Mouse (Mus musculus) lung, postnatal 0 days (tissue): ENCODE measurements around the gene Leap2. TPM values are rescaled to one million over a fixed set of nuclear protein-coding genes. Genes with fewer than 3 reads are reported as not detected.
A peak's percentile ranks its signal among the peaks of the same experiment; 100 is the strongest.

Source experiments
- ATAC-seq: fragments of 200-750 bp; cut with Nextera tagmentation; 2 replicates; pipeline ENCODE4 v1.8.0; 2017; ENCODE audit warnings: moderate library complexity
- DNase-seq: peaks from one replicate; pipeline ENCODE4 v3.0.0-alpha.2; 2016; ENCODE audit warnings: low spot score
- H3K27ac ChIP-seq: fragments of 300-500 bp; sonication (generic); 2 replicates; pipeline ENCODE4 v1.5.1; 2014; ENCODE audit warnings: antibody characterized with exemption, mild to moderate bottlenecking, low read length, mixed read lengths
- H3K27me3 ChIP-seq: fragments of 300-500 bp; sonication (generic); replicated peaks from 2 replicates; pipeline ENCODE4 v1.6.1; 2014; ENCODE audit warnings: low read length, mixed read lengths; ENCODE audit not compliant: insufficient read depth
- H3K36me3 ChIP-seq: fragments of 300-500 bp; sonication (generic); 2 replicates; pipeline ENCODE4 v1.6.1; 2014; ENCODE audit warnings: low read length, mixed read lengths; ENCODE audit not compliant: insufficient read depth
- H3K4me1 ChIP-seq: fragments of 300-500 bp; sonication (generic); 2 replicates; pipeline ENCODE4 v1.6.1; 2014; ENCODE audit warnings: antibody characterized with exemption, low read depth, low read length, mixed read lengths; ENCODE audit not compliant: insufficient read depth
- H3K4me2 ChIP-seq: fragments of 300-500 bp; sonication (generic); replicated peaks from 2 replicates; pipeline ENCODE4 v1.6.1; 2014; ENCODE audit warnings: low read depth, mild to moderate bottlenecking, low read length, moderate library complexity, mixed read lengths
- H3K4me3 ChIP-seq: fragments of 300-500 bp; sonication (generic); 2 replicates; pipeline ENCODE4 v1.5.1; 2014; ENCODE audit warnings: low read depth, low read length
- H3K9ac ChIP-seq: fragments of 300-500 bp; sonication (generic); replicated peaks from 2 replicates; pipeline ENCODE4 v1.6.1; 2014; ENCODE audit warnings: low read depth, mild to moderate bottlenecking
- H3K9me3 ChIP-seq: fragments of 300-500 bp; sonication (generic); 2 replicates; pipeline ENCODE4 v1.6.1; 2016; ENCODE audit warnings: low read length, mixed read lengths
- CTCF ChIP-seq: IDR thresholded peaks from 2 replicates; pipeline ENCODE4 v1.5.1; 2016; ENCODE audit warnings: antibody characterized with exemption, mild to moderate bottlenecking
- EP300 ChIP-seq: IDR thresholded peaks from 2 replicates; pipeline ENCODE4 v1.6.1; 2016; ENCODE audit warnings: antibody characterized with exemption, mild to moderate bottlenecking, control low read depth
- WGBS: fragments of 180-500 bp; shearing (Covaris S2); extraction: QIAGEN DNeasy Blood & Tissue Kit; methylation state at CpG from one replicate; pipeline ENCODE4 v1.1.7; 2014; 5-methylcytosine and 5-hydroxymethylcytosine counted together
- polyA plus RNA-seq: library from polyadenylated mRNA; unstranded; fragments of >200 nt; fragmentation: Nextera tagmentation; extraction: Ambion mirVana; gene quantifications from 2 replicates; pipeline ENCODE4 v1.2.1, GENCODE M21; 2015

Leap2 gene
- polyA plus RNA-seq, 1 experiment from 2014 or later = not detected

DNA sequence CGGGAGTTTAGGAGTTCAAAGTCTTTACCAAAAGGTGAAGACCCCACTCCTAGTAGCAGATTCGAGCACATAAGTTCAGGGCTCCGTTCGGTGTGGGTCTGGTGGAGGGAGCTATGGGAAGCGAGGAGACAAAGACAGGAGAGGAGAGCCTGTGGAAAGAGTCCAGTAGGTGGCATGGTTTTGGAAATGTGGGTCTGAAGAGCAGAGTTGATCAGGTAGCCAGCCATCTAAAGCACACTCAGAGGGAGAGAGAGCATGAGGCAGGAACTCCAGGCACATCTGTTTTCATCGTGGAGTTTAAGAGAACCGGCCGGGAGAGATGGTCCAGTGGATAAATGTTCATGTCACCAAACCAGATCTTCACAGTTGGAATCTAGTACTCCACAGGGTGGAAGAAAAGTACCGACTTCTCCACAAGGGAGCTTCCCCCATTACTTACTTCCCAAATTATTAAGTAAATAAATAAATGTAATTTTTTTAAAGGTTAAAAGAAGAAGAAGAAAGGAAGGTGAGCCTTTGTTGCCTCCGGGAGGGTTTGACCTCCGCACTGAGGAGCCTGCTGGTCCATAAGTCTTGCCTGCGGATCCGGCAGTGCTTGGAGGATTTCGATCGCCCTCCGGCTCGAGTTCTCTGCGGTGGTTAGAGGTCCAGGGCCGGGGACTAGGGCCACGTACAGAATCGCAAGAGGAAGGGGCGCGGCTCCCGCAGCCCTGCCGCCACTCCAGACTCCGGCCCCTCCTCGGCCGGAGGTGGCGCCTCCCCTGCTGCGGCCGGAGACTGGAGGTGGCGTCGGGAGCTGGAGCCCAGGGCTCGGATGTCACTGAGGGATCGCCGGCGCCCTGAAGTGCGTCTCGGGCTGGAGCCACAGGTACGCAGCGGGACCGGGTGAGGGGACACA is 33.8 kb upstream of the Leap2 start, which contains the start of the genes Gm10447 and Shroom1:
Gene Gm10447, minus strand, starts transcription at position 637 of the 898 bp plus-strand sequence.
Gene Shroom1, plus strand, starts transcription at position 732 of the 898 bp plus-strand sequence.
- Histone ChIP-seq H3K4me3 (peak within 1 kb of the TSS; percentile 49), H3K27me3 (no peaks in the 10 kb centered on the region), H3K27ac (peak within 1 kb of the TSS; percentile 10; the same call in 1 of the 2 replicates), H3K4me2 (peak within 1 kb of the TSS; percentile 91), H3K4me1 (no peaks in the 10 kb centered on the region), H3K9me3 (no peaks in the 10 kb centered on the region), H3K36me3 (no peaks in the 10 kb centered on the region), H3K9ac (0 out of 2 replicates have a peak within 1 kb of the TSS, but pooled peaks have one; percentile 23)
- WGBS = 3% methylated on average over 42 of the region's 42 CpGs
- ATAC-seq (peak; percentile 95), DNase-seq (peak; percentile 86)
- TF ChIP-seq EP300 = no peak
- peak; percentile 56 for TF ChIP-seq CTCF

DNA sequence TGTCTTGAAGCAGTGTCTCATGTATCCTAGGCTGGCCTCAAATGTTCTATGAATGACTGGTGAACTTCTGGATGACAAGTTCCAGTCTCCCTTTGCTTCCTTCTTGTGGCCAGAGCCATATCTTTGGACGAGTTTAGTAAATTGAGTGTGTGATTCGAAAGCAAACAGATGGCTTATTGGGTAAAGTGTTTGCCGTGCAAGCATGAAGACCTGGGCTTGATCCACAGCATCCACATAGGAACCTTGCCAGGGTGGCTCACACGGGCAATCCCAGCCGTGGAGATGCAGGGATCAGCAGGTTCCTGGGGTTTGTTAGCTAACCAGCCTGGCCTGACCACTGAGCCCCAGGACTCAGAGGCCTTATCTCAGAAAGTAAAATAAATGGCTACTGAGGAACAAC is 30.1 kb upstream of the Leap2 start:
- WGBS = 65% methylated on average over 5 of the region's 5 CpGs
- TF ChIP-seq CTCF = no peak
- TF ChIP-seq EP300 = no peak
- H3K4me1 ChIP-seq = 0 out of 2 replicates have a peak, but pooled peaks cover 2% of the 10 kb centered on the region
- no peak overlapping the region for H3K9ac ChIP-seq
- H3K36me3 ChIP-seq = no peaks in the 10 kb centered on the region
- no peak overlapping the region for H3K27ac ChIP-seq
- ATAC-seq (no peak), DNase-seq (no peak)
- no peaks in the 10 kb centered on the region for H3K9me3 ChIP-seq
- H3K4me2 ChIP-seq = no peak overlapping the region
- no peaks in the 10 kb centered on the region for H3K27me3 ChIP-seq
- H3K4me3 ChIP-seq = no peak overlapping the region

- ATAC-seq (no peak), DNase-seq (no peak)
- 94% methylated on average over 9 of the region's 9 CpGs for WGBS
- Histone ChIP-seq H3K36me3 (no peaks in the 10 kb centered on the region), H3K4me3 (no peak overlapping the region), H3K27me3 (no peaks in the 10 kb centered on the region), H3K4me1 (0 out of 2 replicates have a peak, but pooled peaks cover 2% of the 10 kb centered on the region), H3K4me2 (no peak overlapping the region), H3K27ac (no peak overlapping the region), H3K9me3 (no peaks in the 10 kb centered on the region), H3K9ac (no peak overlapping the region)
- no peak for TF ChIP-seq CTCF
- no peak for TF ChIP-seq EP300
Measured at GRCm38 (mm10) chr11:53452396-53452795, 29.4 kb upstream of the Leap2 start.

DNA sequence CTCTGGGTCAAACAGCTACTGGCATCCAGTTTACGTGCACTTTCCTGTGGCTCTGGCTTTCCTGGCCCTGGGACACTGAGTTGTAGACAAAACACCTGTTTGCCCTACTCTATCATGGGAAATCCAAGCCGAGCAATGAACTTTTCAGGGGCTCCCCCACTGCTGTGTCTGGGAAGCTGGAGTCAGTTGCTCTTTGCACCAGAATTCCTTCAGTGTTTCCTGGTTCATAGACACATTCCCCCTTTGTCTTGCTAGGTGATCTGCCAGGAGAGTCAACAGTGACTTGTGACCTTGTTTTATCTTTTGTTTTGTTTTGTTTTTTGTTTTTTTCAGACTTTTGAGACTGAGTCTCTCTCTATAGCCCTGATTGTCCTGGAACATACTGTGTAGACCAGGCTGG is 28.4 kb upstream of the Leap2 start:
- H3K4me3 ChIP-seq = no peak overlapping the region
- no peak for DNase-seq
- no peak for TF ChIP-seq CTCF
- no peak for TF ChIP-seq EP300
- no peaks in the 10 kb centered on the region for H3K27me3 ChIP-seq
- no peak overlapping the region for H3K4me2 ChIP-seq
- H3K9me3 ChIP-seq = no peaks in the 10 kb centered on the region
- no peak overlapping the region for H3K9ac ChIP-seq
- ATAC-seq = no peak
- H3K36me3 ChIP-seq = no peaks in the 10 kb centered on the region
- 0 out of 2 replicates have a peak, but pooled peaks cover 2% of the 10 kb centered on the region for H3K4me1 ChIP-seq
- WGBS = 46% methylated on average over 2 of the region's 2 CpGs
- no peak overlapping the region for H3K27ac ChIP-seq

DNA sequence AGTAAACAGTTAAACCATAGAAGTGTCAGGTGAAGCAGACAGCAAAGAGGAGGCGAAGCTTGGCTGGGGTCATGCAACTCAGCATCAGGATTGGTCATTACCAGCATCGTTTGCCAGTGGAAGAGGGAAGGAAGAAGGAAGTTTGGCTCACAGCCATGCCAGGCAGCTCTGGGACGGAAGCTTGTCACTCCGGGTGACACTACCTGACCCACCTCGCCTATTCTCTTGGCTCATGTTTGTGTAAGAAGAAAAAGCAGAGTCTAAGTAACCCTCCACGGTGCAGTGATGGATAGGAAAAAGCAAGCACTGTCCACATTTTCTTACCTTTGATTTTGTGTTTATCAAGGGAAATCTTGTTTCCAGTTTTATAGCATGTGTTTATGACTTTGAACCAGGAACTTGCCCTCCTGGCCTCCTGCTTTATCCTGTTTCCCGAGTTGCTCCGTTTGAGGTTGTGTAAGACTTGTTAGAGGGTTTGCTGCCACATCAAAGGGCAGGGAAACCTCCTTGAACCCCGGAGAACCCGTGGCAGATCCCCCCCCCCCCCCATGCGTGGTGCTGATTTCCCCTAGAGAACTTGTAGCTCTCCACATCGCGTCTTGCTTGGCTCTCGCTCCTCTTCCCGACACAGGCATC is 27.2 kb upstream of the Leap2 start:
- TF ChIP-seq EP300 (no peak), CTCF (no peak)
- H3K9me3 ChIP-seq = no peaks in the 10 kb centered on the region
- no peaks in the 10 kb centered on the region for H3K36me3 ChIP-seq
- H3K27ac ChIP-seq = no peak overlapping the region
- 14% methylated on average over 15 of the region's 15 CpGs for WGBS
- DNase-seq = no peak
- no peak overlapping the region for H3K4me2 ChIP-seq
- H3K9ac ChIP-seq = no peak overlapping the region
- H3K4me3 ChIP-seq = no peak overlapping the region
- no peak for ATAC-seq
- H3K27me3 ChIP-seq = no peaks in the 10 kb centered on the region
- 0 out of 2 replicates have a peak, but pooled peaks cover 2% of the 10 kb centered on the region for H3K4me1 ChIP-seq

GRCm38 (mm10) chr11:53448529-53448928 is 25.6 kb upstream of the Leap2 start:
- no peak overlapping the region for H3K4me2 ChIP-seq
- TF ChIP-seq CTCF (no peak), EP300 (no peak)
- H3K9me3 ChIP-seq = no peaks in the 10 kb centered on the region
- ATAC-seq = no peak
- H3K9ac ChIP-seq = no peak overlapping the region
- H3K4me3 ChIP-seq = no peak overlapping the region
- H3K36me3 ChIP-seq = no peaks in the 10 kb centered on the region
- 93% methylated on average over 1 of the region's 1 CpGs for WGBS
- 0 out of 2 replicates have a peak, but pooled peaks cover 2% of the 10 kb centered on the region for H3K4me1 ChIP-seq
- H3K27me3 ChIP-seq = no peaks in the 10 kb centered on the region
- no peak overlapping the region for H3K27ac ChIP-seq
- no peak for DNase-seq
